Comparison of ENCODE assay signal across 22 mouse cellular contexts in genomic region chr4:118320636-118321035, GRCm38 (mm10). TPM values are rescaled to one million over a fixed set of nuclear protein-coding genes. Genes with fewer than 3 reads are reported as not detected.
DNase-seq lines count a peak whose midpoint lies in the region; ATAC-seq and TF ChIP-seq lines count a peak whose summit lies in the region.
"Had no signal": no experiment of that assay in that cellular context is flagged by ENCODE, and none has a peak within 500 bp of the region (broad histone marks: within the 10 kb centered on the region; RNA-seq: fewer than 3 reads in every experiment).

No protein-coding gene starts in this region.

- no peak for TF ChIP-seq CTCF in intestine, postnatal 0 days (IDR thresholded peaks at IDR 0.05; ENCODE audit: low read depth)
- no peak for TF ChIP-seq CTCF in lung, adult 2 months (IDR thresholded peaks at IDR 0.05; ENCODE audit: insufficient read depth, low read length)
- TF ChIP-seq CTCF in gastrocnemius, adult 2 months (IDR thresholded peaks at IDR 0.05), result no peak

- H3K27me3 ChIP-seq in intestine, embryonic 15.5 days (replicated peaks), result no peaks in the 10 kb centered on the region
- H3K27me3 ChIP-seq in intestine, postnatal 0 days (replicated peaks; ENCODE audit: control insufficient read depth, insufficient read depth, low read length), result no peaks in the 10 kb centered on the region
- peaks cover 4% of the 10 kb centered on the region; the same call in 1 of the 2 replicates for H3K27me3 ChIP-seq in lung, embryonic 15.5 days
- no peaks in the 10 kb centered on the region for H3K27me3 ChIP-seq in stomach, embryonic 16.5 days (ENCODE audit: control insufficient read depth, insufficient read depth, low read length)
- H3K27me3 ChIP-seq: heart, embryonic 15.5 days had no signal

- peaks cover 5% of the 10 kb centered on the region; the same call in 1 of the 2 replicates for H3K4me1 ChIP-seq in intestine, embryonic 15.5 days (replicated peaks)
- no peaks in the 10 kb centered on the region for H3K4me1 ChIP-seq in intestine, postnatal 0 days (replicated peaks; ENCODE audit: control insufficient read depth, insufficient read depth, low read length)
- H3K4me1 ChIP-seq in lung, embryonic 15.5 days, result peaks cover 9% of the 10 kb centered on the region
- H3K4me1 ChIP-seq in lung, adult 2 months (ENCODE audit: control insufficient read depth, insufficient read depth, low read length), result peaks cover 2% of the 10 kb centered on the region; the same call in 1 of the 2 replicates
- no peaks in the 10 kb centered on the region for H3K4me1 ChIP-seq in stomach, embryonic 16.5 days (ENCODE audit: control insufficient read depth, insufficient read depth, low read length)

- no peaks in the 10 kb centered on the region for H3K36me3 ChIP-seq in intestine, embryonic 15.5 days
- no peaks in the 10 kb centered on the region for H3K36me3 ChIP-seq in intestine, postnatal 0 days (ENCODE audit: control insufficient read depth, insufficient read depth)
- no peaks in the 10 kb centered on the region for H3K36me3 ChIP-seq in lung, embryonic 15.5 days
- H3K36me3 ChIP-seq in stomach, embryonic 16.5 days (ENCODE audit: control insufficient read depth, insufficient read depth, low read length), result no peaks in the 10 kb centered on the region
- H3K36me3 ChIP-seq: embryonic facial prominence, embryonic 10.5 days; G1E; heart, embryonic 15.5 days had no signal

- WGBS in intestine, embryonic 15.5 days, result 48% methylated on average over 2 of the region's 2 CpGs
- 74% methylated on average over 2 of the region's 2 CpGs for WGBS in intestine, postnatal 0 days
- WGBS in lung, embryonic 15.5 days, result 23% methylated on average over 2 of the region's 2 CpGs
- 67% methylated on average over 2 of the region's 2 CpGs for WGBS in lung, adult 2 months
- WGBS in stomach, embryonic 16.5 days, result 63% methylated on average over 2 of the region's 2 CpGs

- no peak overlapping the region for H3K4me2 ChIP-seq in intestine, embryonic 15.5 days (replicated peaks)
- no peak overlapping the region for H3K4me2 ChIP-seq in intestine, postnatal 0 days (replicated peaks; ENCODE audit: low read depth)
- no peak overlapping the region for H3K4me2 ChIP-seq in lung, embryonic 15.5 days
- H3K4me2 ChIP-seq in stomach, embryonic 16.5 days (ENCODE audit: low read depth, low read length), result no peak overlapping the region
- H3K4me2 ChIP-seq: heart, embryonic 11.5 days; heart, embryonic 15.5 days had no signal

- H3K27ac ChIP-seq in intestine, embryonic 15.5 days, result no peak overlapping the region
- H3K27ac ChIP-seq in intestine, postnatal 0 days (ENCODE audit: low read depth, low read length), result no peak overlapping the region
- H3K27ac ChIP-seq in lung, embryonic 15.5 days, result no peak overlapping the region
- H3K27ac ChIP-seq in stomach, embryonic 16.5 days (ENCODE audit: low read length), result no peak overlapping the region
- no peak overlapping the region for H3K27ac ChIP-seq in gastrocnemius, adult 2 months
- H3K27ac ChIP-seq: embryonic facial prominence, embryonic 10.5 days; heart, adult 2 months; heart, embryonic 15.5 days had no signal

- no peak for DNase-seq in lung, adult 2 months
- DNase-seq in lung, postnatal 10 days, result peak; percentile 41
- DNase-seq in left cerebral cortex, adult 18-20 months (ENCODE audit: low spot score in 2 of 2), result no peak
- DNase-seq in gastrocnemius, adult 2 months, result no peak
- DNase-seq: adrenal gland, adult 8-10 months; adrenal gland, postnatal 36 days; B cell, adult 2 months; cerebellum, adult 2 months; cerebellum, postnatal 10 days; gastrocnemius, postnatal 10 days; heart, adult 2 months; heart, postnatal 14 days had no signal

- ATAC-seq in intestine, embryonic 15.5 days, result peak; percentile 44; the same call in 1 of the 2 replicates
- no peak for ATAC-seq in intestine, postnatal 0 days
- ATAC-seq in lung, embryonic 15.5 days (ENCODE audit: borderline replicate concordance, extremely low read depth, low FRiP score, low TSS enrichment), result peak; percentile 80; the same call in 1 of the 2 replicates
- ATAC-seq in stomach, embryonic 16.5 days (ENCODE audit: insufficient read depth, low FRiP score), result peak; percentile 22; the same call in 1 of the 2 replicates
- ATAC-seq: CD4-positive, CD25-positive, alpha-beta regulatory T cell, adult 4 months; forebrain, embryonic 14.5 days had no signal

- H3K9ac ChIP-seq in intestine, embryonic 15.5 days, result no peak overlapping the region
- H3K9ac ChIP-seq in intestine, postnatal 0 days (ENCODE audit: low read depth, low read length), result no peak overlapping the region
- H3K9ac ChIP-seq in lung, embryonic 15.5 days, result no peak overlapping the region
- no peak overlapping the region for H3K9ac ChIP-seq in stomach, embryonic 16.5 days (ENCODE audit: low read length)
- H3K9ac ChIP-seq: heart, embryonic 15.5 days had no signal

- intact Hi-C loops in gastrocnemius, adult 2 months (cut with DNase I), result no loop called here

- no peaks in the 10 kb centered on the region for H3K9me3 ChIP-seq in intestine, embryonic 15.5 days
- no peaks in the 10 kb centered on the region for H3K9me3 ChIP-seq in intestine, postnatal 0 days (ENCODE audit: control insufficient read depth)
- no peaks in the 10 kb centered on the region for H3K9me3 ChIP-seq in lung, embryonic 15.5 days
- no peaks in the 10 kb centered on the region for H3K9me3 ChIP-seq in stomach, embryonic 16.5 days (replicated peaks; ENCODE audit: control insufficient read depth, low read length)
- H3K9me3 ChIP-seq: embryonic facial prominence, embryonic 10.5 days; G1E; heart, embryonic 15.5 days had no signal

- no peak for TF ChIP-seq POLR2A in lung, adult 2 months (IDR thresholded peaks at IDR 0.05; ENCODE audit: borderline replicate concordance, extremely low read depth, low read depth, low read length)

- no peak overlapping the region for H3K4me3 ChIP-seq in intestine, embryonic 15.5 days (replicated peaks)
- no peak overlapping the region for H3K4me3 ChIP-seq in intestine, postnatal 0 days (ENCODE audit: low read depth, low read length)
- no peak overlapping the region for H3K4me3 ChIP-seq in lung, embryonic 15.5 days
- no peak overlapping the region for H3K4me3 ChIP-seq in lung, adult 2 months (replicated peaks; ENCODE audit: extremely low read depth, low read depth, low read length)
- no peak overlapping the region for H3K4me3 ChIP-seq in stomach, embryonic 16.5 days (replicated peaks; ENCODE audit: low read length)
- H3K4me3 ChIP-seq in gastrocnemius, adult 2 months, result no peak overlapping the region
- H3K4me3 ChIP-seq: embryonic facial prominence, embryonic 10.5 days; heart, adult 2 months; heart, embryonic 15.5 days had no signal

RNA-seq across cellular contexts. Expression of gene Ptprf, which starts 29.4 kb away (rescaled TPM):
- polyA plus RNA-seq in intestine, embryonic 15.5 days (2015; fragmentation: Nextera tagmentation; extraction: Ambion mirVana), result 57.7 and 62.4 TPM in 2 replicates
- 32.8 and 37.9 TPM in 2 replicates for polyA plus RNA-seq in intestine, postnatal 0 days (2015; fragmentation: Nextera tagmentation; extraction: Ambion mirVana)
- polyA plus RNA-seq in lung, embryonic 15.5 days (2015; fragmentation: Nextera tagmentation; extraction: Ambion mirVana), result 73.4 and 82.9 TPM in 2 replicates
- 245 and 250 TPM in 2 replicates for polyA plus RNA-seq in lung, adult 2 months (2012; rRNA removed)
- polyA plus RNA-seq in stomach, embryonic 16.5 days (2015; fragmentation: Nextera tagmentation; extraction: Ambion mirVana), result 86.0 and 93.0 TPM in 2 replicates
- 100 to 1,000 TPM; 101 to 110 TPM for total RNA-seq in left cerebral cortex, adult 18-20 months (2021)
- 1 to 10 TPM; 1.5 to 2.5 TPM for total RNA-seq in gastrocnemius, adult 2 months (2021)
- polyA plus RNA-seq: G1E had no signal
